Mouse (Mus musculus): Measurements from ENCODE around the gene Taok3. TPM values are rescaled to one million over a fixed set of nuclear protein-coding genes. Genes with fewer than 3 reads are reported as not detected.

The Taok3 gene
- total and polyA plus RNA-seq, 3 experiments = 58.4 to 213 (median 139) TPM

GRCm38 (mm10) chr5:117168351-117169100 is 48.6 kb downstream of the Taok3 start:
- no peak overlapping the region for H3K4me3 ChIP-seq (ENCODE audit: low read depth, low read length)
- no peak for DNase-seq (ENCODE audit: low spot score)
- H3K27me3 ChIP-seq (ENCODE audit: insufficient read depth, low read length) = no peaks in the 10 kb centered on the region
- ATAC-seq (ENCODE audit: extremely low read depth, insufficient number of reproducible peaks, low FRiP score, poor library complexity, severe bottlenecking) = no peak
- H3K36me3 ChIP-seq (replicated peaks) = peaks cover 94% of the 10 kb centered on the region
- peaks cover 12% of the 10 kb centered on the region; the same call in 1 of the 2 replicates for H3K4me1 ChIP-seq (ENCODE audit: insufficient read depth, low read depth, low read length)
- TF ChIP-seq GATA1 (IDR thresholded peaks at IDR 0.05; ENCODE audit: borderline replicate concordance, low read length) (no peak), TAL1 (conservative IDR thresholded peaks at IDR 0.05; ENCODE audit: low read depth, low read length) (no peak), CTCF (IDR thresholded peaks at IDR 0.05; ENCODE audit: low read depth, low read length) (no peak), POLR2AphosphoS5 (IDR thresholded peaks at IDR 0.05; ENCODE audit: insufficient replicate concordance, low read depth, low read length) (no peak), GATA2 (IDR thresholded peaks at IDR 0.05; ENCODE audit: borderline replicate concordance, low read depth, low read length) (no peak)
- no peaks in the 10 kb centered on the region for H3K9me3 ChIP-seq (replicated peaks)

DNA sequence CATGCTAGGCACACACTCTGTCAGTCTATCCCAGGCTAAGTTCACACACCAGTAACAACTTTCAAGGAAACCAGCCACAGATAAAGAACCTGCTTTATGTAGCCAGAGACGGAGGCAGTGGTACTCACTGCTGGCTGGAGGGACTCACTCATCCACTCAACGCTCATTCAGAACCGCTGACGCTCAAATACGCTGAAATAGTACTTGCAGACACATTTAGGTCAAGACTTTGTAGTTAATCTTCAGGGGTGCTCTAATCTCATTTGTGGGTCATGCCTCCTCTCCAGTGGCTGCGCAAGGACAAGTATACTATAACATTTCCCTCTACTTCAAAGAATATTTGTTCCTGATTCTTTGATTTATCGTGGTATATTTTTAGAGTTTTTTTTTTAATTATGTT is 54.1 kb downstream of the Taok3 start:
- Histone ChIP-seq H3K9me3 (replicated peaks) (no peaks in the 10 kb centered on the region; the same call in 1 of the 2 replicates), H3K27me3 (ENCODE audit: insufficient read depth, low read length) (no peaks in the 10 kb centered on the region), H3K4me1 (ENCODE audit: insufficient read depth, low read depth, low read length) (peaks cover 8% of the 10 kb centered on the region; the same call in 1 of the 2 replicates), H3K36me3 (replicated peaks) (peaks cover 95% of the 10 kb centered on the region), H3K4me3 (ENCODE audit: low read depth, low read length) (no peak overlapping the region)
- TF ChIP-seq GATA1 (IDR thresholded peaks at IDR 0.05; ENCODE audit: borderline replicate concordance, low read length) = no peak
- no peak for TF ChIP-seq TAL1 (conservative IDR thresholded peaks at IDR 0.05; ENCODE audit: low read depth, low read length)
- TF ChIP-seq CTCF (IDR thresholded peaks at IDR 0.05; ENCODE audit: low read depth, low read length) = no peak
- TF ChIP-seq POLR2AphosphoS5 (IDR thresholded peaks at IDR 0.05; ENCODE audit: insufficient replicate concordance, low read depth, low read length) = no peak
- no peak for TF ChIP-seq GATA2 (IDR thresholded peaks at IDR 0.05; ENCODE audit: borderline replicate concordance, low read depth, low read length)
- ATAC-seq (ENCODE audit: extremely low read depth, insufficient number of reproducible peaks, low FRiP score, poor library complexity, severe bottlenecking) (no peak), DNase-seq (ENCODE audit: low spot score) (no peak)

DNA sequence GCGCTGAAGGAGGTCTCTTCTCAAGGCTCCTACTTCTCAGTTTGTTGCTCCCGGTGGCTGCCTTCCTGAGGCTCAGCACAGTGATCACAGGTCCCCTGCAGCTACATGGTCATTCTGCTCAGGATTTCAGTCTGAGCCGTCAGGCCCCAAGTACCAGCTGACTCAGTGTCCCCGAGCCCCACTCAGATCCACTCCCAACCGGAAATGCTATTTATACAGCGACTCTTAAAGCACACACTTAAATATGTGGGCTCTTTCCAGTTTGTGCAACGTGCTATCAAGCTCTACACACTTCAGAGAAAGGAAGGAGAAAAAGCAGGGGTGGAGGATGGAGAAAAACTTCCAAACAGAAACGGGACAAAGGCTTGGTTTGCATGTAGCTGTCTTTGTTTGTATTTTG is 56.0 kb downstream of the Taok3 start:
- DNase-seq (ENCODE audit: low spot score) (no peak), ATAC-seq (ENCODE audit: extremely low read depth, insufficient number of reproducible peaks, low FRiP score, poor library complexity, severe bottlenecking) (no peak)
- H3K36me3 ChIP-seq (replicated peaks) = peaks cover 91% of the 10 kb centered on the region
- no peak overlapping the region for H3K4me3 ChIP-seq (ENCODE audit: low read depth, low read length)
- H3K9me3 ChIP-seq (replicated peaks) = no peaks in the 10 kb centered on the region; the same call in 1 of the 2 replicates
- H3K4me1 ChIP-seq (ENCODE audit: insufficient read depth, low read depth, low read length) = no peaks in the 10 kb centered on the region
- H3K27me3 ChIP-seq (ENCODE audit: insufficient read depth, low read length) = no peaks in the 10 kb centered on the region
- TF ChIP-seq GATA2 (IDR thresholded peaks at IDR 0.05; ENCODE audit: borderline replicate concordance, low read depth, low read length) (no peak), GATA1 (IDR thresholded peaks at IDR 0.05; ENCODE audit: borderline replicate concordance, low read length) (no peak), CTCF (IDR thresholded peaks at IDR 0.05; ENCODE audit: low read depth, low read length) (no peak), TAL1 (conservative IDR thresholded peaks at IDR 0.05; ENCODE audit: low read depth, low read length) (no peak), POLR2AphosphoS5 (IDR thresholded peaks at IDR 0.05; ENCODE audit: insufficient replicate concordance, low read depth, low read length) (no peak)

GRCm38 (mm10) chr5:117178079-117178478 is 58.1 kb downstream of the Taok3 start:
- peaks cover 3% of the 10 kb centered on the region; the same call in 1 of the 2 replicates for H3K9me3 ChIP-seq (replicated peaks)
- peaks cover 94% of the 10 kb centered on the region for H3K36me3 ChIP-seq (replicated peaks)
- DNase-seq (ENCODE audit: low spot score) (no peak), ATAC-seq (ENCODE audit: extremely low read depth, insufficient number of reproducible peaks, low FRiP score, poor library complexity, severe bottlenecking) (no peak)
- no peak for TF ChIP-seq GATA1 (IDR thresholded peaks at IDR 0.05; ENCODE audit: borderline replicate concordance, low read length)
- TF ChIP-seq GATA2 (IDR thresholded peaks at IDR 0.05; ENCODE audit: borderline replicate concordance, low read depth, low read length) = no peak
- no peak for TF ChIP-seq POLR2AphosphoS5 (IDR thresholded peaks at IDR 0.05; ENCODE audit: insufficient replicate concordance, low read depth, low read length)
- TF ChIP-seq TAL1 (conservative IDR thresholded peaks at IDR 0.05; ENCODE audit: low read depth, low read length) = no peak
- TF ChIP-seq CTCF (IDR thresholded peaks at IDR 0.05; ENCODE audit: low read depth, low read length) = no peak
- no peaks in the 10 kb centered on the region for H3K27me3 ChIP-seq (ENCODE audit: insufficient read depth, low read length)
- no peaks in the 10 kb centered on the region for H3K4me1 ChIP-seq (ENCODE audit: insufficient read depth, low read depth, low read length)
- H3K4me3 ChIP-seq (ENCODE audit: low read depth, low read length) = no peak overlapping the region

DNA sequence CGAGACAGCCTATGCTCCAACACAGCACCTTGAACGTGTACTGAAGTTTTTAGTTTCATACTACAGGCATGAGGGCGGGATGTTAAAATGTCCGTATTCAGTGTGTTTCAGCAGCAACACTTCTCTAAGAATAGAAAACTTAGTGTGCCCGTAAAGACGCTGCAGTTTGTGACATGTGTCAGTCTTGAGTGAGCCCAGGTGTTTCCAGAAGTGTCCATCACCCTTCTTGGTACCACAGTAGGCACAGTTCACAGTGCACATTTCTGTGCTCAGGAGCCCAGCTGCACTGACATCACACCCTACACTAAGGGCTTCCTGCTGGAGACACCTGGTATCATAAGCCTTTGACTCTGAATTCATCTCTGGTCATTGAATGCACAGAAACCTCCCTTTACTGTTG is 58.6 kb downstream of the Taok3 start:
- TF ChIP-seq GATA1 (IDR thresholded peaks at IDR 0.05; ENCODE audit: borderline replicate concordance, low read length) (no peak), POLR2AphosphoS5 (IDR thresholded peaks at IDR 0.05; ENCODE audit: insufficient replicate concordance, low read depth, low read length) (no peak), TAL1 (conservative IDR thresholded peaks at IDR 0.05; ENCODE audit: low read depth, low read length) (no peak), GATA2 (IDR thresholded peaks at IDR 0.05; ENCODE audit: borderline replicate concordance, low read depth, low read length) (no peak), CTCF (IDR thresholded peaks at IDR 0.05; ENCODE audit: low read depth, low read length) (no peak)
- DNase-seq (ENCODE audit: low spot score) (no peak), ATAC-seq (ENCODE audit: extremely low read depth, insufficient number of reproducible peaks, low FRiP score, poor library complexity, severe bottlenecking) (no peak)
- H3K27me3 ChIP-seq (ENCODE audit: insufficient read depth, low read length) = no peaks in the 10 kb centered on the region
- no peak overlapping the region for H3K4me3 ChIP-seq (ENCODE audit: low read depth, low read length)
- peaks cover 4% of the 10 kb centered on the region; the same call in 1 of the 2 replicates for H3K9me3 ChIP-seq (replicated peaks)
- H3K36me3 ChIP-seq (replicated peaks) = peaks cover 94% of the 10 kb centered on the region
- H3K4me1 ChIP-seq (ENCODE audit: insufficient read depth, low read depth, low read length) = no peaks in the 10 kb centered on the region

GRCm38 (mm10) chr5:117181921-117182320 is 62.0 kb downstream of the Taok3 start:
- TF ChIP-seq TAL1 (conservative IDR thresholded peaks at IDR 0.05; ENCODE audit: low read depth, low read length) = no peak
- TF ChIP-seq GATA1 (IDR thresholded peaks at IDR 0.05; ENCODE audit: borderline replicate concordance, low read length) = no peak
- no peak for TF ChIP-seq POLR2AphosphoS5 (IDR thresholded peaks at IDR 0.05; ENCODE audit: insufficient replicate concordance, low read depth, low read length)
- no peak for TF ChIP-seq GATA2 (IDR thresholded peaks at IDR 0.05; ENCODE audit: borderline replicate concordance, low read depth, low read length)
- TF ChIP-seq CTCF (IDR thresholded peaks at IDR 0.05; ENCODE audit: low read depth, low read length) = no peak
- Histone ChIP-seq H3K36me3 (replicated peaks) (peaks cover 96% of the 10 kb centered on the region), H3K27me3 (ENCODE audit: insufficient read depth, low read length) (no peaks in the 10 kb centered on the region), H3K4me3 (ENCODE audit: low read depth, low read length) (no peak overlapping the region), H3K9me3 (replicated peaks) (peaks cover 20% of the 10 kb centered on the region), H3K4me1 (ENCODE audit: insufficient read depth, low read depth, low read length) (no peaks in the 10 kb centered on the region)
- DNase-seq (ENCODE audit: low spot score) = no peak
- ATAC-seq (ENCODE audit: extremely low read depth, insufficient number of reproducible peaks, low FRiP score, poor library complexity, severe bottlenecking) = no peak

All from G1E (cell line).